Mouse (Mus musculus) testis, adult 2 months (tissue): ENCODE results near the gene Tpra1.

Experiments
- CTCF ChIP-seq: fragments of 200-500 bp; IDR thresholded peaks from 2 replicates; pipeline ENCODE4 v1.5.1; 2012; ENCODE audit warnings: low read depth, mild to moderate bottlenecking, inconsistent platforms, low read length, moderate library complexity; ENCODE audit not compliant: control insufficient read depth, insufficient read depth, insufficient replicate concordance
- POLR2A ChIP-seq: fragments of 200-500 bp; IDR thresholded peaks from 2 replicates; pipeline ENCODE4 v1.6.1; 2012; ENCODE audit warnings: low read depth, mild to moderate bottlenecking, inconsistent platforms, low read length, moderate library complexity; ENCODE audit not compliant: control insufficient read depth

GRCm38 (mm10) chr6:88943666-88944065, 41.6 kb downstream of the Tpra1 start:
- TF ChIP-seq POLR2A (no peak), CTCF (no peak)
